Comparison of ENCODE assay signal across 8 mouse cellular contexts in genomic region chr4:134494780-134495545, GRCm38 (mm10). TPM values are rescaled to one million over a fixed set of nuclear protein-coding genes. Genes with fewer than 3 reads are reported as not detected.
DNase-seq lines count a peak whose midpoint lies in the region; ATAC-seq lines count a peak whose summit lies in the region.

No protein-coding gene starts in this region.

- peak overlapping the region; percentile 36; the same call in 1 of the 2 replicates for H3K27ac ChIP-seq in embryonic facial prominence, embryonic 10.5 days (replicated peaks)
- H3K27ac ChIP-seq in liver, embryonic 16.5 days (ENCODE audit: low read length), result peak overlapping the region; percentile 43; the same call in 1 of the 2 replicates

- H3K4me3 ChIP-seq in embryonic facial prominence, embryonic 10.5 days, result no peak overlapping the region
- H3K4me3 ChIP-seq in liver, embryonic 16.5 days (ENCODE audit: low read depth, low read length), result no peak overlapping the region

- no peak overlapping the region for H3K4me2 ChIP-seq in liver, embryonic 16.5 days (ENCODE audit: low read depth, low read length)

- ATAC-seq in liver, embryonic 16.5 days (ENCODE audit: low read depth), result peak; percentile 40

- H3K4me1 ChIP-seq in embryonic facial prominence, embryonic 10.5 days, result peaks cover 32% of the 10 kb centered on the region
- peaks cover 45% of the 10 kb centered on the region for H3K4me1 ChIP-seq in liver, embryonic 16.5 days (ENCODE audit: control insufficient read depth, low read depth, low read length)

- peak; percentile 79 for DNase-seq in adrenal gland, adult 2 months
- DNase-seq in adrenal gland, postnatal 4 days (ENCODE audit: low spot score in 2 of 2), result no peak
- DNase-seq in 3134 (ENCODE audit: extremely low read depth, insufficient read length, low spot score), result peak; percentile 66
- DNase-seq in embryonic facial prominence, embryonic 10.5 days (ENCODE audit: low spot score), result peak; percentile 41
- peak; percentile 33 for DNase-seq in spleen, adult 18-20 months
- no peak for DNase-seq in left cerebral cortex, adult 11 months (ENCODE audit: low spot score)
- no peak for DNase-seq in right cerebral cortex, postnatal 14 days

- 73% methylated on average over 16 of the region's 16 CpGs for WGBS in embryonic facial prominence, embryonic 10.5 days
- 18% methylated on average over 16 of the region's 16 CpGs for WGBS in liver, embryonic 16.5 days (ENCODE audit: insufficient replicate concordance)

- H3K9ac ChIP-seq in liver, embryonic 16.5 days (ENCODE audit: low read depth, low read length), result no peak overlapping the region

- no peaks in the 10 kb centered on the region for H3K9me3 ChIP-seq in embryonic facial prominence, embryonic 10.5 days
- H3K9me3 ChIP-seq in liver, embryonic 16.5 days (replicated peaks; ENCODE audit: control insufficient read depth, low read length), result no peaks in the 10 kb centered on the region

- no peaks in the 10 kb centered on the region for H3K36me3 ChIP-seq in embryonic facial prominence, embryonic 10.5 days (replicated peaks)
- H3K36me3 ChIP-seq in liver, embryonic 16.5 days (ENCODE audit: control insufficient read depth, insufficient read depth), result no peaks in the 10 kb centered on the region

- peaks cover 27% of the 10 kb centered on the region for H3K27me3 ChIP-seq in embryonic facial prominence, embryonic 10.5 days (replicated peaks; ENCODE audit: low read depth, poor library complexity, severe bottlenecking)
- no peaks in the 10 kb centered on the region for H3K27me3 ChIP-seq in liver, embryonic 16.5 days (ENCODE audit: control insufficient read depth, insufficient read depth, low read depth, low read length)

RNA-seq across cellular contexts. Expression of gene Paqr7, which starts 1.5 kb away (rescaled TPM):
- 10 to 100 TPM; 30.3 to 78.9 TPM for total RNA-seq in adrenal gland, adult 2 months (2021)
- polyA plus RNA-seq in adrenal gland, adult 2 months (2012; rRNA removed), result 196 and 204 TPM in 2 replicates
- total RNA-seq in adrenal gland, postnatal 4 days (2021), result 10 to 100 TPM; 36.8 to 40.5 TPM
- 1.2 and 2.1 TPM in 2 replicates for polyA plus RNA-seq in embryonic facial prominence, embryonic 10.5 days (2016; fragmentation: Nextera tagmentation; extraction: Ambion mirVana)
- 8.4 and 8.8 TPM in 2 replicates for polyA plus RNA-seq in liver, embryonic 16.5 days (2015; fragmentation: Nextera tagmentation; extraction: Ambion mirVana)

RNA-seq across cellular contexts. Expression of gene Aunip, which starts 15.8 kb away (rescaled TPM):
- total RNA-seq in adrenal gland, adult 2 months (2021), result 1 to 10 TPM in 1 of 2 experiments, under 1 TPM in 1; 0.29 to 1.5 TPM
- 0.10 and 0.16 TPM in 2 replicates for polyA plus RNA-seq in adrenal gland, adult 2 months (2012; rRNA removed)
- total RNA-seq in adrenal gland, postnatal 4 days (2021), result 1 to 10 TPM; 4.7 to 5.4 TPM
- 28.2 and 28.6 TPM in 2 replicates for polyA plus RNA-seq in embryonic facial prominence, embryonic 10.5 days (2016; fragmentation: Nextera tagmentation; extraction: Ambion mirVana)
- 13.7 and 16.5 TPM in 2 replicates for polyA plus RNA-seq in liver, embryonic 16.5 days (2015; fragmentation: Nextera tagmentation; extraction: Ambion mirVana)

RNA-seq across cellular contexts. Expression of gene Stmn1, which starts 26.8 kb away (rescaled TPM):
- 10 to 100 TPM; 28.7 to 31.8 TPM for total RNA-seq in adrenal gland, adult 2 months (2021)
- polyA plus RNA-seq in adrenal gland, adult 2 months (2012; rRNA removed), result 1.3 and 2.4 TPM in 2 replicates
- 100 to 1,000 TPM; 233 to 289 TPM for total RNA-seq in adrenal gland, postnatal 4 days (2021)
- 2,394 and 2,556 TPM in 2 replicates for polyA plus RNA-seq in embryonic facial prominence, embryonic 10.5 days (2016; fragmentation: Nextera tagmentation; extraction: Ambion mirVana)
- polyA plus RNA-seq in liver, embryonic 16.5 days (2015; fragmentation: Nextera tagmentation; extraction: Ambion mirVana), result 360 and 407 TPM in 2 replicates

RNA-seq across cellular contexts. Expression of gene Mtfr1l, which starts 40.2 kb away (rescaled TPM):
- 100 to 1,000 TPM; 124 to 147 TPM for total RNA-seq in adrenal gland, adult 2 months (2021)
- polyA plus RNA-seq in adrenal gland, adult 2 months (2012; rRNA removed), result 98.8 and 102 TPM in 2 replicates
- 100 to 1,000 TPM; 123 to 134 TPM for total RNA-seq in adrenal gland, postnatal 4 days (2021)
- 107 and 114 TPM in 2 replicates for polyA plus RNA-seq in embryonic facial prominence, embryonic 10.5 days (2016; fragmentation: Nextera tagmentation; extraction: Ambion mirVana)
- 36.2 and 36.4 TPM in 2 replicates for polyA plus RNA-seq in liver, embryonic 16.5 days (2015; fragmentation: Nextera tagmentation; extraction: Ambion mirVana)

RNA-seq across cellular contexts. Expression of gene Selenon, which starts 57.0 kb away (rescaled TPM):
- total RNA-seq in adrenal gland, adult 2 months (2021), result 10 to 100 TPM; 21.9 to 42.5 TPM
- 34.5 and 35.1 TPM in 2 replicates for polyA plus RNA-seq in adrenal gland, adult 2 months (2012; rRNA removed)
- 10 to 100 TPM; 49.4 to 52.7 TPM for total RNA-seq in adrenal gland, postnatal 4 days (2021)
- 9.5 and 9.7 TPM in 2 replicates for polyA plus RNA-seq in embryonic facial prominence, embryonic 10.5 days (2016; fragmentation: Nextera tagmentation; extraction: Ambion mirVana)
- polyA plus RNA-seq in liver, embryonic 16.5 days (2015; fragmentation: Nextera tagmentation; extraction: Ambion mirVana), result 1.3 TPM in 2 replicates

Comparison
In these comparisons a context has a peak if more than half of its experiments do, and no peak if none do; other contexts are left out.
1. DNase-seq: peak in adrenal gland, adult 2 months (single experiment), 3134 (single experiment), embryonic facial prominence, embryonic 10.5 days (single experiment) and spleen, adult 18-20 months (2 of 2); none in adrenal gland, postnatal 4 days (0 of 2), left cerebral cortex, adult 11 months (single experiment) and right cerebral cortex, postnatal 14 days (single experiment).
2. RNA of gene Paqr7, which starts 1.5 kb away (polyA plus RNA-seq): 196 to 204 TPM in adrenal gland, adult 2 months; 8.4 to 8.8 TPM in liver, embryonic 16.5 days and 1.2 to 2.1 TPM in embryonic facial prominence, embryonic 10.5 days; every median in the first group is over 10 times any median in the second.
3. RNA of gene Aunip, which starts 15.8 kb away (polyA plus RNA-seq): 28.2 to 28.6 TPM in embryonic facial prominence, embryonic 10.5 days and 13.7 to 16.5 TPM in liver, embryonic 16.5 days; 0.10 to 0.16 TPM in adrenal gland, adult 2 months; every median in the first group is over 10 times any median in the second.
4. RNA of gene Stmn1, which starts 26.8 kb away (polyA plus RNA-seq): 2,394 to 2,556 TPM in embryonic facial prominence, embryonic 10.5 days and 360 to 407 TPM in liver, embryonic 16.5 days; 1.3 to 2.4 TPM in adrenal gland, adult 2 months; every median in the first group is over 100 times any median in the second.